Mouse (Mus musculus) heart, postnatal 0 days (tissue): Measurements from ENCODE around the gene Gm10944. TPM values are rescaled to one million over a fixed set of nuclear protein-coding genes. Genes with fewer than 3 reads are reported as not detected.
A peak's percentile ranks its signal among the peaks of the same experiment; 100 is the strongest.

Experiments used
- ATAC-seq: fragments of 200-750 bp; cut with Nextera tagmentation; 2 replicates; pipeline ENCODE4 v1.8.0; 2017; ENCODE audit warnings: low read depth, moderate number of reproducible peaks, moderate library complexity; ENCODE audit not compliant: insufficient read depth
- DNase-seq: peaks from one replicate; pipeline ENCODE4 v3.0.0-alpha.2; 2016; ENCODE audit warnings: low spot score
- H3K27ac ChIP-seq: fragments of 300-500 bp; sonication (generic); 2 replicates; pipeline ENCODE4 v1.5.1; 2014; ENCODE audit warnings: low read depth, mild to moderate bottlenecking
- H3K27me3 ChIP-seq: fragments of 300-500 bp; sonication (generic); 2 replicates; pipeline ENCODE4 v1.6.1; 2014; ENCODE audit warnings: low read length, mixed read lengths; ENCODE audit not compliant: control insufficient read depth, insufficient read depth
- H3K36me3 ChIP-seq: fragments of 300-500 bp; sonication (generic); replicated peaks from 2 replicates; pipeline ENCODE4 v1.6.1; 2014; ENCODE audit warnings: low read length, mixed read lengths; ENCODE audit not compliant: control insufficient read depth, insufficient read depth
- H3K4me1 ChIP-seq: fragments of 300-500 bp; sonication (generic); 2 replicates; pipeline ENCODE4 v1.6.1; 2014; ENCODE audit warnings: antibody characterized with exemption; ENCODE audit not compliant: control insufficient read depth, insufficient read depth
- H3K4me2 ChIP-seq: fragments of 300-500 bp; sonication (generic); 2 replicates; pipeline ENCODE4 v1.6.1; 2014; ENCODE audit warnings: low read depth, mild to moderate bottlenecking, low read length, moderate library complexity
- H3K4me3 ChIP-seq: fragments of 300-500 bp; sonication (generic); 2 replicates; pipeline ENCODE4 v1.5.1; 2014; ENCODE audit warnings: low read depth, low read length
- H3K9ac ChIP-seq: fragments of 300-500 bp; sonication (generic); replicated peaks from 2 replicates; pipeline ENCODE4 v1.6.1; 2014; ENCODE audit warnings: low read depth, low read length, mixed read lengths
- H3K9me3 ChIP-seq: fragments of 300-500 bp; sonication (generic); replicated peaks from 2 replicates; pipeline ENCODE4 v1.6.1; 2016; ENCODE audit warnings: low read length; ENCODE audit not compliant: control insufficient read depth
- CTCF ChIP-seq: IDR thresholded peaks from 2 replicates; pipeline ENCODE4 v1.5.1; 2016; ENCODE audit warnings: antibody characterized with exemption, control low read depth, low read depth
- EP300 ChIP-seq: IDR thresholded peaks from 2 replicates; pipeline ENCODE4 v1.6.1; 2016; ENCODE audit warnings: antibody characterized with exemption, low read depth
- WGBS: fragments of 180-500 bp; shearing (Covaris S2); extraction: QIAGEN DNeasy Blood & Tissue Kit; methylation state at CpG from one replicate; pipeline ENCODE4 v1.1.7; 2014; 5-methylcytosine and 5-hydroxymethylcytosine counted together
- polyA plus RNA-seq: library from polyadenylated mRNA; unstranded; fragments of >200 nt; fragmentation: Nextera tagmentation; extraction: Ambion mirVana; gene quantifications from 2 replicates; pipeline ENCODE4 v1.2.1, GENCODE M21; 2015
- total RNA-seq: library from RNA; depleted of rRNA; stranded (reverse); fragments of >200 nt; gene quantifications from 2 replicates; pipeline ENCODE4 v1.2.3, GENCODE M21; 2014; ENCODE audit warnings: low replicate concordance

Gm10944 gene
- total and polyA plus RNA-seq, 2 experiments from 2014 or later = not detected

DNA sequence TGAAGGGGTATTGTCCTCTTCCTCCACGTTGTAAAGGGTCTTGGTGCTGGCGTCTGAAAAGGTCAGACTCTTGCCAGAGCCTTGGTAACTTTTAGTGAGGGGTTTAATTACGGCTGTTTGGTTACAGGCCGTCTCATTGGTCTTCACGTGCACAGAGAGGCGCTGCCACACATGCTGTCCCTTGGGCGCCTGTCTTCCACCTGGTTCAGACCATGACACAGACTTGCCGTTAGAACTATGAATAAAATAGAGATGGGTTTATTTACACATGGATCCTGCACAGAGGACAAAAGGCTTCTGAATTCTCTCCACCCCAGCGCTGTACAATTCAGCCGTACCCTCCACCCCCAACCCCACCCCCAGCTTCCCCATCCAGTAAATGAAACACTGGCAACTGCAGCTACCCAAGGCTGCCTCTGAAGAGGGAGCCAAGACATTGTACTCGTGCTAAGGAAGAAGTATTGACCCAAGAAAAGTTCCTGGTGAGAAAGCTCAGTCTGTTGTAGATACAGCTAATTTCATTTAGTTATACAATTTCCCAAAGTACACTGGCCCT lies 8.6 kb downstream of the Gm10944 start:
- ATAC-seq (no peak), DNase-seq (no peak)
- Histone ChIP-seq H3K9me3 (no peaks in the 10 kb centered on the region), H3K9ac (no peak overlapping the region), H3K4me1 (0 out of 2 replicates have a peak, but pooled peaks cover 8% of the 10 kb centered on the region), H3K27ac (no peak overlapping the region), H3K27me3 (peaks cover 4% of the 10 kb centered on the region; the same call in 1 of the 2 replicates), H3K36me3 (no peaks in the 10 kb centered on the region), H3K4me2 (peak overlapping the region; percentile 69), H3K4me3 (peak overlapping the region; percentile 40)
- TF ChIP-seq EP300 (no peak), CTCF (no peak)
- WGBS = 23% methylated on average over 11 of the region's 11 CpGs

- no peak for DNase-seq
- H3K4me3 ChIP-seq = no peak overlapping the region
- TF ChIP-seq CTCF = no peak
- no peak for TF ChIP-seq EP300
- ATAC-seq = no peak
- no peak overlapping the region for H3K4me2 ChIP-seq
- H3K36me3 ChIP-seq = no peaks in the 10 kb centered on the region
- H3K27ac ChIP-seq = no peak overlapping the region
- no peak overlapping the region for H3K9ac ChIP-seq
- no peaks in the 10 kb centered on the region for H3K9me3 ChIP-seq
- no peaks in the 10 kb centered on the region for H3K27me3 ChIP-seq
- WGBS = 60% methylated on average over 6 of the region's 6 CpGs
- no peaks in the 10 kb centered on the region for H3K4me1 ChIP-seq
Measured at GRCm38 (mm10) chr10:10697497-10697896, 16.3 kb downstream of the Gm10944 start.

DNA sequence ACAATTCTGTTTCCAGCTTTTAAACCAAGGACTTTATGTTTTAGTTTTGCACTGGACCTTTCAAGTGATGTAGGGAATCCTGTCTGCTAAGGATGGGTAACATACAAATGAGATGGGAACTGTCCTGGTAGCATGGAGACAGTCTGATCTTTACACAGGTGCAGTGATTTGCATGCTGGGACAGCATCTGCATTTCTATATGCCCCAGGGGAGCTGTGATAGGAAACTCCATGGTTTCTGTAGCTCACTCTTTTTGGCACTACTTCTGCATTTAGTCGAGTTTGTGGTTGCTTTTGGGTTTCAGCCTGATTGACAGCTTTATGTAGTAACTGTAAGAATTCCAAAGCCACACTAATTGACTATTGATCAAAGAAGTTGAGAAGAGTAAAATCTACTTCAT lies 19.8 kb downstream of the Gm10944 start:
- no peaks in the 10 kb centered on the region for H3K4me1 ChIP-seq
- TF ChIP-seq CTCF (no peak), EP300 (no peak)

GRCm38 (mm10) chr10:10701326-10701725 lies 20.2 kb downstream of the Gm10944 start:
- no peaks in the 10 kb centered on the region for H3K4me1 ChIP-seq
- 78% methylated on average over 1 of the region's 1 CpGs for WGBS
- ATAC-seq = no peak

More for the DNA sequence above, 19.8 kb downstream of the Gm10944 start:
- WGBS = 52% methylated on average over 1 of the region's 1 CpGs
- H3K9me3 ChIP-seq = no peaks in the 10 kb centered on the region
- no peaks in the 10 kb centered on the region for H3K36me3 ChIP-seq
- H3K27me3 ChIP-seq = no peaks in the 10 kb centered on the region
- H3K4me2 ChIP-seq = no peak overlapping the region
- ATAC-seq = no peak
- H3K4me3 ChIP-seq = no peak overlapping the region
- no peak for DNase-seq
- no peak overlapping the region for H3K27ac ChIP-seq
- no peak overlapping the region for H3K9ac ChIP-seq

DNA sequence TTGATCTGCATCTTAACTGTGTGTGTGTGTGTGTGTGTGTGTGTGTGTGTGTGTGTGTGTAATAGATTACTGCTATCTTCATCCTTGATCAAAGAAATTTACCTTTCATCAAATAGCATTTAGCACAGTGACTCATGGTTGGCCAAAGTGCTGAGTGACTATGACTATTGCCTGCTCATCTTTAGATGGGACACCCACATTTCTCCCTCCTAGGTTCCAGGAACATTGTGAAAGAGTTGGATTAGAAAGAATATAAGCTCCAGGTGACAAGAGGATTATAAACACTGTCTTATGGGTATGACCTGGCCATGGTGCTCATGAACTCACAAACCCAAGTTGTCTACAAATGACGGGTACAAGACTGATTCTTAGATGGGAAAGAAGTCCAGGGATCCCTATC lies 26.9 kb downstream of the Gm10944 start:
- H3K9ac ChIP-seq = no peak overlapping the region
- TF ChIP-seq CTCF = no peak
- TF ChIP-seq EP300 = no peak
- H3K27ac ChIP-seq = no peak overlapping the region
- H3K9me3 ChIP-seq = no peaks in the 10 kb centered on the region
- H3K4me2 ChIP-seq = no peak overlapping the region
- H3K4me1 ChIP-seq = no peaks in the 10 kb centered on the region
- 60% methylated on average over 1 of the region's 1 CpGs for WGBS
- DNase-seq (no peak), ATAC-seq (no peak)
- H3K36me3 ChIP-seq = no peaks in the 10 kb centered on the region
- H3K27me3 ChIP-seq = no peaks in the 10 kb centered on the region
- H3K4me3 ChIP-seq = no peak overlapping the region

More at GRCm38 (mm10) chr10:10701326-10701725, 20.2 kb downstream of the Gm10944 start:
- no peak for TF ChIP-seq CTCF
- TF ChIP-seq EP300 = no peak
- no peak overlapping the region for H3K4me3 ChIP-seq
- DNase-seq = no peak
- no peak overlapping the region for H3K4me2 ChIP-seq
- H3K27ac ChIP-seq = no peak overlapping the region
- H3K9me3 ChIP-seq = no peaks in the 10 kb centered on the region
- H3K9ac ChIP-seq = no peak overlapping the region
- H3K27me3 ChIP-seq = no peaks in the 10 kb centered on the region
- no peaks in the 10 kb centered on the region for H3K36me3 ChIP-seq

- ATAC-seq (no peak), DNase-seq (no peak)
- H3K4me1 ChIP-seq = no peaks in the 10 kb centered on the region
- H3K27me3 ChIP-seq = no peaks in the 10 kb centered on the region
- H3K4me2 ChIP-seq = no peak overlapping the region
- no peaks in the 10 kb centered on the region for H3K36me3 ChIP-seq
- no peak overlapping the region for H3K9ac ChIP-seq
- no peak overlapping the region for H3K4me3 ChIP-seq
- no peaks in the 10 kb centered on the region for H3K9me3 ChIP-seq
- no peak overlapping the region for H3K27ac ChIP-seq
- TF ChIP-seq CTCF (no peak), EP300 (no peak)
- 82% methylated on average over 2 of the region's 2 CpGs for WGBS
Measured at GRCm38 (mm10) chr10:10710359-10710758, 29.2 kb downstream of the Gm10944 start.
